Mouse (Mus musculus) CH12.LX (cell line): Measurements from ENCODE around the gene Cdh13. TPM values are rescaled to one million over a fixed set of nuclear protein-coding genes. Genes with fewer than 3 reads are reported as not detected.

Source experiments
- DNase-seq: peaks from one replicate; pipeline ENCODE4 v3.0.0-alpha.2; 2013; ENCODE audit errors: extremely low read depth
- H3K27ac ChIP-seq: 2 replicates; pipeline ENCODE4 v1.5.1; 2012; ENCODE audit warnings: low read depth, mild to moderate bottlenecking, control low read depth, moderate library complexity; ENCODE audit not compliant: insufficient read depth
- H3K27me3 ChIP-seq: replicated peaks from 2 replicates; pipeline ENCODE3; 2012; ENCODE audit warnings: inconsistent platforms
- H3K36me3 ChIP-seq, 2 experiments: replicated peaks in 1 of 2; 2 replicates each; pipeline versions ENCODE3 to v1.6.1; 2012; ENCODE audit warnings: inconsistent platforms in 1 of 2, low read length in 1 of 2, mild to moderate bottlenecking in 1 of 2, mixed read lengths in 1 of 2, moderate library complexity in 1 of 2; ENCODE audit not compliant: control insufficient read depth in 1 of 2, insufficient read depth in 1 of 2
- H3K4me1 ChIP-seq, 2 experiments: 2 replicates each; pipeline ENCODE4 v1.6.1; 2012; ENCODE audit warnings: inconsistent platforms in 1 of 2, moderate library complexity in 1 of 2; ENCODE audit not compliant: insufficient read depth in 2 of 2, control insufficient read depth in 1 of 2
- H3K4me2 ChIP-seq: 2 replicates; pipeline ENCODE4 v1.6.1; 2012; ENCODE audit warnings: low read depth, mild to moderate bottlenecking, control low read depth; ENCODE audit not compliant: poor library complexity, insufficient read depth, severe bottlenecking
- H3K4me3 ChIP-seq, 3 experiments: fragments of 150-350 bp in 1 of 3; sonication (generic) in 1 of 3; replicated peaks in 1 of 3; 2 replicates each; pipeline versions ENCODE3 to v1.5.1; 2011 to 2012; ENCODE audit warnings: low read depth in 2 of 3, low read length in 2 of 3, mild to moderate bottlenecking in 2 of 3, moderate library complexity in 2 of 3, control low read depth in 1 of 3, improper control_type of control experiment in 1 of 3, inconsistent platforms in 1 of 3, mixed read lengths in 1 of 3; ENCODE audit not compliant: poor library complexity in 1 of 3
- H3K79me2 ChIP-seq: replicated peaks from 2 replicates; pipeline ENCODE4 v1.6.1; 2012; ENCODE audit warnings: mild to moderate bottlenecking, moderate library complexity; ENCODE audit not compliant: control insufficient read depth, poor library complexity, insufficient read depth, severe bottlenecking; ENCODE audit errors: extremely low read depth
- H3K9ac ChIP-seq: 2 replicates; pipeline ENCODE4 v1.6.1; 2012; ENCODE audit warnings: low read depth, mild to moderate bottlenecking, control low read depth, moderate library complexity; ENCODE audit not compliant: insufficient read depth
- H3K9me3 ChIP-seq: replicated peaks from 2 replicates; pipeline ENCODE3; 2012; ENCODE audit warnings: low read length, inconsistent platforms, mixed read lengths
- BHLHE40 ChIP-seq: IDR thresholded peaks from 2 replicates; pipeline ENCODE4 v1.6.1; 2011; ENCODE audit warnings: mild to moderate bottlenecking, low read depth, low read length, improper control_type of control experiment
- CHD1 ChIP-seq: IDR thresholded peaks from 2 replicates; pipeline ENCODE4 v1.6.1; 2012; ENCODE audit warnings: low read depth, low read length, improper control_type of control experiment, inconsistent platforms
- CTCF ChIP-seq, 2 experiments: IDR thresholded peaks in 1 of 2; conservative IDR thresholded peaks in 1 of 2; 2 replicates each; pipeline ENCODE4 v1.5.1; 2011 to 2012; ENCODE audit warnings: low read depth in 2 of 2, low read length in 2 of 2, improper control_type of control experiment in 1 of 2, inconsistent platforms in 1 of 2, mild to moderate bottlenecking in 1 of 2, moderate library complexity in 1 of 2
- ELF1 ChIP-seq: IDR thresholded peaks from 2 replicates; pipeline ENCODE4 v1.6.1; 2014; ENCODE audit warnings: low read depth, mild to moderate bottlenecking, inconsistent platforms, low read length, improper control_type of control experiment
- EP300 ChIP-seq: IDR thresholded peaks from 2 replicates; pipeline ENCODE4 v1.6.1; 2011; ENCODE audit warnings: low read length, improper control_type of control experiment
- ETS1 ChIP-seq: conservative IDR thresholded peaks from 2 replicates; pipeline ENCODE4 v1.6.1; 2012; ENCODE audit warnings: low read depth, mild to moderate bottlenecking, inconsistent platforms, low read length, improper control_type of control experiment, moderate library complexity
- GABPA ChIP-seq: IDR thresholded peaks from 2 replicates; pipeline ENCODE4 v1.6.1; 2012; ENCODE audit warnings: low read depth, low read length, improper control_type of control experiment, inconsistent platforms; ENCODE audit not compliant: insufficient replicate concordance
- HCFC1 ChIP-seq: IDR thresholded peaks from 2 replicates; pipeline ENCODE4 v1.6.1; 2012; ENCODE audit warnings: low read depth, mild to moderate bottlenecking, inconsistent platforms, low read length, improper control_type of control experiment
- JUN ChIP-seq: IDR thresholded peaks from 2 replicates; pipeline ENCODE4 v1.6.1; 2011; ENCODE audit warnings: low read depth, mild to moderate bottlenecking, low read length, improper control_type of control experiment, moderate library complexity; ENCODE audit not compliant: insufficient read depth
- KAT2A ChIP-seq: IDR thresholded peaks from 2 replicates; pipeline ENCODE4 v1.6.1; 2012; ENCODE audit warnings: low read length, improper control_type of control experiment, inconsistent platforms; ENCODE audit not compliant: insufficient replicate concordance
- MAFK ChIP-seq: IDR thresholded peaks from 2 replicates; pipeline ENCODE4 v1.6.1; 2011; ENCODE audit warnings: low read length, improper control_type of control experiment; ENCODE audit not compliant: insufficient replicate concordance
- MAX ChIP-seq: IDR thresholded peaks from 2 replicates; pipeline ENCODE4 v1.6.1; 2011; ENCODE audit warnings: low read length, improper control_type of control experiment
- MAZ ChIP-seq: IDR thresholded peaks from 2 replicates; pipeline ENCODE4 v1.6.1; 2012; ENCODE audit warnings: low read depth, mild to moderate bottlenecking, inconsistent platforms, low read length, improper control_type of control experiment, moderate library complexity
- MXI1 ChIP-seq: IDR thresholded peaks from 2 replicates; pipeline ENCODE4 v1.6.1; 2011; ENCODE audit warnings: mild to moderate bottlenecking, low read depth, low read length, improper control_type of control experiment
- MYC ChIP-seq: IDR thresholded peaks from 2 replicates; pipeline ENCODE4 v1.6.1; 2011; ENCODE audit warnings: low read depth, mild to moderate bottlenecking, improper control_type of control experiment, low read length
- NRF1 ChIP-seq: IDR thresholded peaks from 2 replicates; pipeline ENCODE4 v1.6.1; 2014; ENCODE audit warnings: low read depth, mild to moderate bottlenecking, inconsistent platforms, low read length, improper control_type of control experiment, moderate library complexity
- POLR2A ChIP-seq: IDR thresholded peaks from 2 replicates; pipeline ENCODE4 v1.6.1; 2011; ENCODE audit warnings: low read depth, mild to moderate bottlenecking, improper control_type of control experiment, low read length
- POLR2AphosphoS2 ChIP-seq: IDR thresholded peaks from 2 replicates; pipeline ENCODE4 v1.6.1; 2011; ENCODE audit warnings: low read depth, low read length, improper control_type of control experiment
- RAD21 ChIP-seq: IDR thresholded peaks from 2 replicates; pipeline ENCODE4 v1.6.1; 2011; ENCODE audit warnings: low read depth, mild to moderate bottlenecking, low read length, improper control_type of control experiment, moderate library complexity
- SIN3A ChIP-seq: IDR thresholded peaks from 2 replicates; pipeline ENCODE4 v1.6.1; 2012; ENCODE audit warnings: low read length, improper control_type of control experiment, inconsistent platforms
- SMC3 ChIP-seq: IDR thresholded peaks from 2 replicates; pipeline ENCODE4 v1.6.1; 2011; ENCODE audit warnings: low read depth, low read length, improper control_type of control experiment
- TCF12 ChIP-seq: IDR thresholded peaks from 2 replicates; pipeline ENCODE4 v1.6.1; 2014; ENCODE audit warnings: low read depth, mild to moderate bottlenecking, inconsistent platforms, low read length, improper control_type of control experiment
- UBTF ChIP-seq: IDR thresholded peaks from 2 replicates; pipeline ENCODE4 v1.6.1; 2012; ENCODE audit warnings: low read depth, mild to moderate bottlenecking, inconsistent platforms, low read length, improper control_type of control experiment, moderate library complexity
- USF2 ChIP-seq: conservative IDR thresholded peaks from 2 replicates; pipeline ENCODE4 v1.6.1; 2011; ENCODE audit warnings: low read depth, low read length, improper control_type of control experiment
- dilution Hi-C: fragments of 300-500 bp; cut with MboI; formaldehyde crosslinking; loops from 2 replicates; pipeline ENCODE4 v1.14.3; 2020; ENCODE audit warnings: low sequenced_read_pairs; ENCODE audit not compliant: extremely low pct_unique_long_range_greater_than_20kb, extremely low pct_ligation_motif_present
- in situ Hi-C: fragments of 300-500 bp; cut with MboI; formaldehyde crosslinking; loops from 3 replicates; pipeline ENCODE4 v1.14.3; 2019; ENCODE audit warnings: low sequenced_read_pairs, low pct_ligation_motif_present, low pct_unique_long_range_greater_than_20kb, mixed read lengths
- polyA plus RNA-seq: library from polyadenylated mRNA; unstranded; fragments of >175 nt; gene quantifications from 2 replicates; pipeline ENCODE4 v1.2.1, GENCODE M21; 2012; ENCODE audit warnings: low read depth; ENCODE audit not compliant: insufficient read length
- total RNA-seq, 2 experiments: library from RNA; depleted of rRNA; stranded (reverse); fragments of 300-350 nt in 1 of 2; fragments of >200 nt in 1 of 2; gene quantifications; 2 replicates each; pipeline ENCODE4 v1.2.3; 2012 to 2014

The Cdh13 gene
- total and polyA plus RNA-seq, 3 experiments, result not detected

GRCm38 (mm10) chr8:119195695-119196094 is 912.2 kb downstream of the Cdh13 start:
- Histone ChIP-seq H3K4me2 (no peak overlapping the region), H3K79me2 (no peaks in the 10 kb centered on the region), H3K4me3 (no peak overlapping the region), H3K27ac (no peak overlapping the region), H3K9me3 (peaks cover 61% of the 10 kb centered on the region), H3K27me3 (no peaks in the 10 kb centered on the region), H3K36me3 (no peaks in the 10 kb centered on the region), H3K4me1 (no peaks in the 10 kb centered on the region), H3K9ac (no peak overlapping the region)
- in situ Hi-C loops (no loop called here), dilution Hi-C loops (no loop called here)
- no peak for TF ChIP-seq MAZ
- no peak for TF ChIP-seq SIN3A
- TF ChIP-seq ELF1, result no peak
- TF ChIP-seq RAD21, result no peak; the same call in 1 of the 2 replicates
- peak in 1 of 2 experiments; percentile 25; a peak in 1 of 4 replicates for TF ChIP-seq CTCF (conservative IDR thresholded peaks at IDR 0.05 in 1 of 2, IDR thresholded peaks at IDR 0.05 in 1 of 2; ENCODE audit: low read depth in 2 of 2, low read length in 2 of 2)
- TF ChIP-seq EP300, result no peak
- DNase-seq, result peak; percentile 6

DNA sequence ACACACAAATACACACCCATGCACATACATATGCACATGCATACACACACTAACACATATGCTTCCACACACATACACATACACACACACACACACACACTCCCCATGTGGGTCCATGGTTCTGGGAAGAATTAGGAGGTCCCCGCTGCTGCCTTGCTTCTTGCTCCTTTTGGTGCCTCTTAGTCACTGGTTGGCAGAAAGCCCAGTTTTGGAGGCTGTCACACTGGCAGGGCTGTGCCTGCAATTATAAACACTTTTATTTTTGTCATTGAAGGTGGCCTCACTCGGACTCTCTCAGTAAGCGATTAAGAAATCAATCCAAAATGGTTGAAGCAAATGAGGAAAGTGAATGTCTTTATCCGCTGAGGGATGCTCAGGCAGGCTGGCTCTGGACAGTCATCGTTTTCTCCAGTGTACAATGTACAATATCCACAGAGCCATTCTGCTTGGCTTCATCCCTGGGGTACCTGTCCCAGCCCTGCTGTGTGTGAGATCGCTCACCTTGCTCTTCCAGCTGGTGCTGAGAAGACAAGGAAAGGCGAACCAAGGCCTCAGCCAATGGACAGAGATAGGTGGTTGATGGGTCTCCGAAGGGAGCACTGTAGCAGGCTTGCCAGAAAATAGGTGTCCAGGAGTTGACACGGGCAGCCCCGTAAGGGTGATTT is 913.1 kb downstream of the Cdh13 start:
- Histone ChIP-seq H3K27me3 (no peaks in the 10 kb centered on the region), H3K27ac (no peak overlapping the region), H3K79me2 (no peaks in the 10 kb centered on the region), H3K36me3 (no peaks in the 10 kb centered on the region), H3K9ac (no peak overlapping the region), H3K4me1 (no peaks in the 10 kb centered on the region), H3K4me2 (no peak overlapping the region), H3K4me3 (no peak overlapping the region), H3K9me3 (peaks cover 55% of the 10 kb centered on the region)
- dilution Hi-C loops (no loop called here), in situ Hi-C loops (no loop called here)
- TF ChIP-seq JUN (no peak), NRF1 (no peak), MYC (no peak), MXI1 (no peak), HCFC1 (no peak), SMC3 (no peak), USF2 (no peak)
- DNase-seq, result no peak

DNA sequence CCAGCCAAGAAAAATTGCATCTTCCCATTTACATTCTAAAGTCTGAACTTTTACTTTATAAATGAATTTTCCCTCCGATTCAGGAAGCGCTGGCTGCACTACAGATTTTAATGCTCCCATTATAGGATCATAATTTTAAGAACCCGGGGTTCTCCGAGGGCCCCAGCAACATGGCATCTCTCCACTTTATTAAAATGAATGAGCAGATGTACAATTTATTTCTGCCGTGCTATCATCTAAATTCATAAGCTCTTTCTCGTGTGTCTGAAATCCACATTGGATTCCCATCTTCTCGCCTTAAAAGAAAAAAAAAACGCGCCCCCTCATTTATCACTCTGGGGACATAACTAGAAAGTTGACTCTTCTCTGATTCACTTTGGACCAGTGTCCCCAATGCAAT is 925.0 kb downstream of the Cdh13 start:
- TF ChIP-seq POLR2A (no peak), MAFK (no peak), POLR2AphosphoS2 (no peak), CHD1 (no peak), GABPA (no peak), ELF1 (no peak), KAT2A (no peak), HCFC1 (no peak), SMC3 (no peak), BHLHE40 (no peak), ETS1 (no peak), MAX (no peak), SIN3A (no peak), UBTF (no peak), TCF12 (no peak), MAZ (no peak)
- in situ Hi-C loops, result no loop called here
- Histone ChIP-seq H3K4me1 (no peaks in the 10 kb centered on the region), H3K27ac (no peak overlapping the region), H3K79me2 (no peaks in the 10 kb centered on the region), H3K9ac (no peak overlapping the region), H3K4me3 (no peak overlapping the region), H3K27me3 (no peaks in the 10 kb centered on the region), H3K9me3 (peaks cover 44% of the 10 kb centered on the region), H3K4me2 (no peak overlapping the region), H3K36me3 (no peaks in the 10 kb centered on the region)
- DNase-seq, result no peak
- dilution Hi-C loops, result no loop called here
